Mouse (Mus musculus) liver, embryonic 11.5 days (tissue): Measurements from ENCODE around the gene Actl10. TPM values are rescaled to one million over a fixed set of nuclear protein-coding genes. Genes with fewer than 3 reads are reported as not detected.

ENCODE experiments used
- ATAC-seq: fragments of 200-750 bp; cut with Nextera tagmentation; replicated peaks from 2 replicates; pipeline ENCODE4 v1.8.0; 2017; ENCODE audit warnings: moderate number of reproducible peaks, mild to moderate bottlenecking, moderate TSS enrichment, moderate library complexity; ENCODE audit not compliant: low FRiP score
- DNase-seq: peaks from one replicate; pipeline ENCODE4 v3.0.0-alpha.2; 2017; ENCODE audit warnings: low spot score
- H3K27ac ChIP-seq: fragments of 300-500 bp; sonication (generic); 2 replicates; pipeline ENCODE4 v1.5.1; 2014; ENCODE audit warnings: mild to moderate bottlenecking, low read depth, low read length, control low read depth
- H3K27me3 ChIP-seq: fragments of 300-500 bp; sonication (generic); replicated peaks from 2 replicates; pipeline ENCODE4 v1.6.1; 2014; ENCODE audit warnings: low read length, mixed read lengths; ENCODE audit not compliant: control insufficient read depth, insufficient read depth
- H3K36me3 ChIP-seq: fragments of 300-500 bp; sonication (generic); 2 replicates; pipeline ENCODE4 v1.6.1; 2014; ENCODE audit warnings: mild to moderate bottlenecking, low read length, moderate library complexity, mixed read lengths; ENCODE audit not compliant: control insufficient read depth, insufficient read depth
- H3K4me1 ChIP-seq: fragments of 300-500 bp; sonication (generic); replicated peaks from 2 replicates; pipeline ENCODE4 v1.6.1; 2014; ENCODE audit warnings: low read length, mixed read lengths; ENCODE audit not compliant: control insufficient read depth, insufficient read depth
- H3K4me2 ChIP-seq: fragments of 300-500 bp; sonication (generic); 2 replicates; pipeline ENCODE4 v1.6.1; 2014; ENCODE audit warnings: mild to moderate bottlenecking, control low read depth, moderate library complexity
- H3K4me3 ChIP-seq: fragments of 300-500 bp; sonication (generic); 2 replicates; pipeline ENCODE4 v1.5.1; 2014; ENCODE audit warnings: low read depth, low read length, control low read depth
- H3K9ac ChIP-seq: fragments of 300-500 bp; sonication (generic); 2 replicates; pipeline ENCODE4 v1.6.1; 2014; ENCODE audit warnings: low read depth, low read length, control low read depth
- H3K9me3 ChIP-seq: fragments of 300-500 bp; sonication (generic); 2 replicates; pipeline ENCODE4 v1.6.1; 2016; ENCODE audit warnings: low read length, inconsistent platforms, mixed read lengths; ENCODE audit not compliant: control insufficient read depth
- WGBS: fragments of 180-500 bp; shearing (Covaris S2); extraction: QIAGEN DNeasy Blood & Tissue Kit; methylation state at CpG from one replicate; pipeline ENCODE4 v1.1.7; 2014; 5-methylcytosine and 5-hydroxymethylcytosine counted together
- polyA plus RNA-seq: library from polyadenylated mRNA; unstranded; fragments of >200 nt; fragmentation: Nextera tagmentation; extraction: Ambion mirVana; gene quantifications from 2 replicates; pipeline ENCODE4 v1.2.1, GENCODE M21; 2014

Actl10 gene
- polyA plus RNA-seq, 1 experiment from 2014 or later = 0.25 TPM

DNA sequence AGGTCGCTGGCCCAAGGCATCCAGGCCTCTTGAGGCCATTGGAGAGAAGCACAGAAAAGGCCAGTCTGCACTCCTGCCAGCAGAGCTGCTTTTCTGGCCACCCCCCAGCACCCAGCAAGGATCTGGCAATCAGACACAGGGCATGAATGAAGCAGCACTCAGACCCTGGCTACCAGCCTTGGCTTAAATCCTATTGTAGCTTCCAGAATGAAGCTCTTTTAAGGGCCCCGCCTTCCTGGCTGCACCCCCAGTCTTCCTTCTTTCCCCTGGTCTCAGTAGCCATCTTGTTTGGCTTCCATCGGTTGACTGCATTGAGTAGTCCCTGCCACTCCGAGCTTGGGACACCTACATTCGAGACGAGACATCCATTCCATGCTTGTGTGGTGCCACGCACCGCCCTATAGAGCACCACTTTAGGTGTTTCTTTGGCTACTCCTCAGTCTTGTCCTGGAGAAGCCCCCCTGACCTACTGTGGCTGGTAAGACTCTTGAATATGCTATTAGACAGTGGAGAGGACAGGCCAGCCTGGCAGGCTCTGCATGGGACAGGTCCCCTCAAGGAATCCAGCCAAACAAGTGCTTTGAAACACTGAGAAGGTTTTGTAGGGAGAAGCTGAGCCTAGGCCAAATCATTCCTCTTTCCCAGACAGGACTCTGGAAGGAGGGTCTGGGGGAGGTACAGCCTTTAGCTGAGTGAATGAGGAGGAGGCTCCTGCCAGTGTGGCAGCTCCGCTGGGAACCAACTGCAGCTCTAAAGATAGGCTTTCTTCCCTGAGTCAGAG is 7.8 kb upstream of the Actl10 start:
- Histone ChIP-seq H3K4me2 (no peak overlapping the region), H3K9ac (no peak overlapping the region), H3K9me3 (peaks cover 2% of the 10 kb centered on the region; the same call in 1 of the 2 replicates), H3K4me3 (no peak overlapping the region), H3K27ac (no peak overlapping the region), H3K27me3 (no peaks in the 10 kb centered on the region), H3K36me3 (0 out of 2 replicates have a peak, but pooled peaks cover under 1% of the 10 kb centered on the region), H3K4me1 (peaks cover 1% of the 10 kb centered on the region; the same call in 1 of the 2 replicates)
- WGBS = 84% methylated on average over 9 of the region's 9 CpGs
- no peak for DNase-seq
- ATAC-seq = no peak

DNA sequence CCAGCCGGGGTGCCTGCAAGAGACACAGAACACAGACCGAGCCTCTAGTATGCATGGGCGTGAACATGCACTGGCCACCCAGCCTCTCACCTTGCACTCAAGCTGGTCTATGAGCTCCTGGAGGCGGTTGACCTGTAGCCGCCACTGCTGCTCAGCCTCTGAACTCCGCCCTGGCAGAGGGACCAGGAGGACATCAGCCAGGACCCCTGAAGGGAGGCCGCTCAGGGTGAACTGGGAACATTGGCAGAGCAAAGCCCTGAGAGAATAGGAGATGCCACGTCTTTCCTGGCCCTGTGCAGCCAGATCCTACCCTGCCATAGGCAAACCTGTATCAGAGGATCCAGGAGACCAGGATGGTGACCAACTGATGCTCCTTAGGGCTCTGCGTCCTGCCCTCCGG is 4.9 kb upstream of the Actl10 start, which contains the start of gene 1700003F12Rik:
Gene 1700003F12Rik (plus strand): TSS at position 375 of the 400 bp plus-strand sequence.
- WGBS = 91% methylated on average over 10 of the region's 10 CpGs
- H3K9me3 ChIP-seq = no peaks in the 10 kb centered on the region
- H3K4me3 ChIP-seq = no peak within 1 kb of the TSS
- H3K36me3 ChIP-seq = no peaks in the 10 kb centered on the region
- no peak for DNase-seq
- no peak within 1 kb of the TSS for H3K4me2 ChIP-seq
- H3K27ac ChIP-seq = no peak within 1 kb of the TSS
- peaks cover 11% of the 10 kb centered on the region for H3K4me1 ChIP-seq
- no peak within 1 kb of the TSS for H3K9ac ChIP-seq
- ATAC-seq = no peak
- H3K27me3 ChIP-seq = peaks cover 25% of the 10 kb centered on the region

DNA sequence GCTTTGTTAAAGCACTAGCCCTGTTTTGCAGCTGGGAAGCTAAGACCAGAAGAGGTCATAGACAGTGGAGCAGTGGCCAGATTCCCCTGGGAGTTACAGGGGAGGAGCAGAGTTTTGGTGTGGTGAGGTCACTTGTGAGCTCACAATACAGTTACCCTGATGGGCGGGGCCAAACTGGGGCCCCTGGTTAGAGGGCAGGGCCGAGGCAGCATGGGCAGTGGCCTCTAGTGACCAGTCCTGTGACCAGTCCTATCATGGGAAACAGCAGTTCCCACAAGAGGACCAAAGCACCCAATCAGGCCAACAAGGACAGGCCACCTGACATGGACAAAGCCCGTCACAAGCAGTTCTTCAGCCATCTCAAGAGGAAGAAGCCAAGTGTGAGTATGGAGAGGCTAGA is 2.9 kb upstream of the Actl10 start:
- WGBS = 52% methylated on average over 3 of the region's 3 CpGs
- Histone ChIP-seq H3K36me3 (no peaks in the 10 kb centered on the region), H3K27me3 (peaks cover 35% of the 10 kb centered on the region), H3K4me2 (peak overlapping the region; percentile 96), H3K9me3 (no peaks in the 10 kb centered on the region), H3K4me3 (peak overlapping the region; percentile 54; the same call in 1 of the 2 replicates), H3K4me1 (peaks cover 23% of the 10 kb centered on the region), H3K9ac (no peak overlapping the region), H3K27ac (no peak overlapping the region)
- ATAC-seq (peak; percentile 30; the same call in 1 of the 2 replicates), DNase-seq (no peak)

DNA sequence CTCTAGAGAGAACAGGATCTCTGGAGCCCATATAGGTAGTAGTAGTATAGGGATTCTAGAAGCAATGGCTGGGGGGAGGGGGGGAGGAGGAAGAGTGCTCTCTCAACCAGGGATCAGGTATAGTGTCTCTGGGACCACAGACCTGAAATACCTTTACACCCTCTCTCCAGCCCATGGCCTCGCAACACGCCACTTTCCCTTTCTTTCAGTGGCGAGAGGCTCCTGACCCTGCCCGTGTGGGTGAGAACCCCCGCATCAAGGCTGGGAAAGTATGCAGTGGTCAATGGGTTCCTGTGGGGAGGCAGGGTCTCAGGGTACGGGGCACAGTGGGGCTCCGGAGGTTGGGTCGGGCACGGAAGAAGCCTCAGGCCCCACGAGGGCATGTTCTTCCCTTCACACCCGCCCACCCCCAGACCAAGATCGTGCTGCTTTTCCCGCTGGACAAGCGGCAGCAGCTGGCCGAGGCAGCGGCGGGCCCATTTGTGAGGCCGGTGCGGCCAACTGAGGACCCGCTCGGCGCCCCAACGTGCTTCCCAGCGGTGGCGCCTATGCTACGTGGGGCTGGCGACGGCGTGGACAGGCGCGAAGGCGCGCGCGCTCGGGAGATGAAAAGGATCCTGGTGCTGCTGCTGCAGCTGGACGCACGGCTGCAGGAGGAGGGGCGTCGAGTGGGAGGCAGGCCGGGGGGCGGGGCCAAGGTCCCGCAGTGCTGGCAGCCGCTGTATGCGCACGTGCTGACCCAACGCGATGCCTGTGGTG is 2.3 kb upstream of the Actl10 start:
- no peaks in the 10 kb centered on the region for H3K9me3 ChIP-seq
- ATAC-seq (peak; percentile 56; the same call in 1 of the 2 replicates), DNase-seq (peak; percentile 82)
- H3K27me3 ChIP-seq = peaks cover 35% of the 10 kb centered on the region
- no peaks in the 10 kb centered on the region for H3K36me3 ChIP-seq
- peak overlapping the region; percentile 54 for H3K4me3 ChIP-seq
- peaks cover 23% of the 10 kb centered on the region for H3K4me1 ChIP-seq
- 3% methylated on average over 48 of the region's 48 CpGs for WGBS
- H3K9ac ChIP-seq = peak overlapping the region; percentile 60
- H3K4me2 ChIP-seq = peak overlapping the region; percentile 96
- no peak overlapping the region for H3K27ac ChIP-seq

DNA sequence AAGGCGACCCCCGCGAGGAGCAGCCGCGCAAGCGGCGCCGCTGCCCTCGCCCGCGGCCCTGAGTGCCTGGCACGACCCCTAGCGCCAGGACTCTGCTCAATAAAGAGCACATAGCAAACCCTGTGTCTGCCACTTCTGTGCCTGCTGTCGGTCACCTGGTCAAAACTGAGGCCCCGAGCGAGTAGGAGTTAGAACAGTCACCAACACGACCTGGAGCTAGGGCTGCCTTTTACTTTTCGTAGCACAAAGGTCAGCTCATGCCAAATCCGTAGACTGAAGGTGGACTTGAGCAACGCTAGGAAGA is 1.7 kb upstream of the Actl10 start:
- H3K4me1 ChIP-seq = peaks cover 23% of the 10 kb centered on the region
- peak overlapping the region; percentile 60; the same call in 1 of the 2 replicates for H3K9ac ChIP-seq
- WGBS = 14% methylated on average over 20 of the region's 20 CpGs
- ATAC-seq = no peak
- no peak overlapping the region for H3K27ac ChIP-seq
- peak overlapping the region; percentile 54 for H3K4me3 ChIP-seq
- H3K36me3 ChIP-seq = no peaks in the 10 kb centered on the region
- DNase-seq = no peak
- H3K9me3 ChIP-seq = no peaks in the 10 kb centered on the region
- H3K27me3 ChIP-seq = peaks cover 35% of the 10 kb centered on the region
- peak overlapping the region; percentile 96 for H3K4me2 ChIP-seq

DNA sequence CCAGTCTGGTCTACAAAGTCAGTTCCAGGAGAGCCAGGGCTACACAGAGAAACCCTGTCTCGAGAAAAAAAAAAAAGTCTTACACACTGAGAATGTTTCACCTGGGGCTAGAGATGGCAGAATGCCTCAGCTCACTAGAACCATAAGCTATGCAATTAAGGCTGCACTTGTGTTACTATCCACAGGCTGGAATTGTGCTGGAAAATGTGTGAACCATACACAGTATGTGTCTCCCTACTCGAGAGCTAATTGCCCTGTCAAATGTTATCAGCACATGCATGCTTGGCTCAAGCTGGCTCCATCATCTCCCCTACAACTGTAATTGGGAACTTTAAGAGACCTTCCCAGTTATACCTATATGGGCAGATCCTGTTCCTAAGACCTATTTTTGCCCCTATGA is 639 bp upstream of the Actl10 start:
- Histone ChIP-seq H3K27ac (no peak overlapping the region), H3K36me3 (no peaks in the 10 kb centered on the region), H3K27me3 (peaks cover 35% of the 10 kb centered on the region), H3K9ac (no peak overlapping the region), H3K4me1 (peaks cover 23% of the 10 kb centered on the region), H3K4me2 (no peak overlapping the region), H3K9me3 (no peaks in the 10 kb centered on the region), H3K4me3 (no peak overlapping the region)
- no peak for DNase-seq
- ATAC-seq = no peak
- 73% methylated on average over 2 of the region's 2 CpGs for WGBS

DNA sequence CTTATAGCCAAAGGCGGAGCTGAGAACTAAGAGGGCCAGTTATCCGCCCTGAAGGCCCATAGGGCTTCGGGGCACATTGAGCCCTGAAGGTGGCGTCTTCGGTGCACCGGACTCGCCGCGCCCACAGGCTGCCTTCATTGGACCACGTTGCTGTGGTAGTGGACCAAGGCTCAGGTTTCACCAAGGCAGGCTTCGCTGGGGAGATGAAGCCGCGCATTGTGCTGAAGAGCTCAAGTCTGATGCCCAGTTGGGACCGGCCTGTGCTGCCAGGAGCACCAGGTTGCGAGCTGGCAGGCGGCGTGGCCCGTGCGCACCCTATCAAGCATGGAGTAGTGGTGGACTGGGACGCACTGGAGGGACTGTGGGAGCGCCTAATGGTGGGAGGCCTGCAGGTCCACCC is 351 bp downstream of the Actl10 start:
- Histone ChIP-seq H3K36me3 (no peaks in the 10 kb centered on the region), H3K9ac (peak overlapping the region; percentile 21; the same call in 1 of the 2 replicates), H3K27ac (no peak overlapping the region), H3K4me2 (peak overlapping the region; percentile 55), H3K4me1 (peaks cover 23% of the 10 kb centered on the region), H3K4me3 (peak overlapping the region; percentile 25), H3K9me3 (no peaks in the 10 kb centered on the region), H3K27me3 (peaks cover 35% of the 10 kb centered on the region)
- WGBS = 27% methylated on average over 21 of the region's 21 CpGs
- ATAC-seq (peak; percentile 32; the same call in 1 of the 2 replicates), DNase-seq (no peak)

DNA sequence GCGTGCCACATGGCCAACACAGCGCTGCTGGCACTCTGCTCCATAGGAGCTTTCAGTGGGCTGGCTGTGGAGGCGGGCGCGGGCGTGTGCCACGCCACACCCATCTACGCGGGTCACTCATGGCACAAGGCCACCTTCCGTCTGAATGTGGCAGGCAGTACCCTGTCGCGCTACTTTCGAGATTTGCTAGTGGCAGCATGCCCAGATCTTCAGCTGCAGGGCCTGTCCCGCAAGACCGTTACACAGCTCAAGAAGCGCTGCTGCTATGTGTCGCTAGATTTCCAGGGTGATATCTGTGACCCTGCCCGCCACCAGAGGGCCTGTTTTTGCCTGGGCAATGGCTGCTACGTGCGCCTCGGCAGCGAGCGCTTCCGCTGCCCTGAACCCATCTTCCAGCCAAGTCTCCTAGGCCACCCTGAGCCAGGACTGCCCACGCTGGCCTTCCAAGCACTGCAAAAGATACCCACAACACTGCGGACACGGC is 890 bp downstream of the Actl10 start:
- DNase-seq = peak; percentile 56
- H3K27ac ChIP-seq = no peak overlapping the region
- peak overlapping the region; percentile 21; the same call in 1 of the 2 replicates for H3K9ac ChIP-seq
- H3K4me2 ChIP-seq = peak overlapping the region; percentile 55
- WGBS = 20% methylated on average over 27 of the region's 27 CpGs
- no peaks in the 10 kb centered on the region for H3K36me3 ChIP-seq
- peak; percentile 40 for ATAC-seq
- H3K4me3 ChIP-seq = peak overlapping the region; percentile 25
- H3K27me3 ChIP-seq = peaks cover 35% of the 10 kb centered on the region
- peaks cover 27% of the 10 kb centered on the region for H3K4me1 ChIP-seq
- H3K9me3 ChIP-seq = no peaks in the 10 kb centered on the region
